Mouse (Mus musculus) megakaryocyte, embryonic 14.5 days (primary cell): ENCODE data around the gene Limd1. TPM values are rescaled to one million over a fixed set of nuclear protein-coding genes. Genes with fewer than 3 reads are reported as not detected.
A peak's percentile ranks its signal among the peaks of the same experiment; 100 is the strongest.

Experiments used
- H3K27me3 ChIP-seq: replicated peaks from 2 replicates; pipeline ENCODE3; 2012; ENCODE audit warnings: inconsistent platforms
- H3K36me3 ChIP-seq: replicated peaks from 2 replicates; pipeline ENCODE3; 2012; ENCODE audit warnings: low read length, inconsistent platforms, mixed read lengths
- H3K4me1 ChIP-seq: 2 replicates; pipeline ENCODE4 v1.6.1; 2012; ENCODE audit warnings: inconsistent platforms
- H3K4me3 ChIP-seq: replicated peaks from 2 replicates; pipeline ENCODE3; 2012; ENCODE audit warnings: moderate library complexity, mild to moderate bottlenecking, inconsistent platforms
- H3K9me3 ChIP-seq: 2 replicates; pipeline ENCODE4 v1.6.1; 2012; ENCODE audit warnings: inconsistent platforms
- FLI1 ChIP-seq: IDR thresholded peaks from 2 replicates; pipeline ENCODE4 v1.6.1; 2012; ENCODE audit warnings: low read length, inconsistent platforms, mixed read lengths
- GATA1 ChIP-seq: IDR thresholded peaks from 3 replicates; pipeline ENCODE4 v1.6.1; 2012; ENCODE audit warnings: mixed read lengths, low read length, inconsistent platforms, borderline replicate concordance
- polyA plus RNA-seq: library from polyadenylated mRNA; stranded (reverse); fragments of >175 nt; gene quantifications from 2 replicates; pipeline ENCODE4 v1.2.3, GENCODE M21; 2012; ENCODE audit warnings: low replicate concordance; ENCODE audit not compliant: insufficient read depth

Limd1 gene
- polyA plus RNA-seq, 1 experiment: 5.0 TPM

DNA sequence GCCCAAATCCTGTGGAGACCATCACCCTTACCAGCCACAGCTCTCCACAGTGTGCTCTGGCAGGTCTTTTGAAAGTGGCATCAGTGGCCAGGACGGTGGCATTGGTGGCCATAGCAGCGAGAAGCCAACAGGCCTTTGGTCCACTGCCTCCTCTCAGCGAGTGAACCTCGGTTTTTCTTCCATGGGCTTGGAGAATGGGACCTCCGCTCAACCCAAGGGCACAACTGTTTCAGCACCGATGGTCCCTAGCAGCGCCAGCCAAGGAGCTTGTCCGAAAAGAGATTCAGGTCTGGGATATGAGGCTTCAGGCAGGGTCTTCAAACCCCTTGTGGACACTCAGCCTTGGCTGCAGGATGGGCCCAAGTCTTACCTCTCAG is 1.4 kb downstream of the Limd1 start:
- Histone ChIP-seq H3K36me3 (peaks cover 54% of the 10 kb centered on the region), H3K4me3 (peak overlapping the region; percentile 94), H3K9me3 (no peaks in the 10 kb centered on the region), H3K4me1 (peaks cover 77% of the 10 kb centered on the region), H3K27me3 (no peaks in the 10 kb centered on the region)
- TF ChIP-seq GATA1: no peak
- TF ChIP-seq FLI1: no peak

DNA sequence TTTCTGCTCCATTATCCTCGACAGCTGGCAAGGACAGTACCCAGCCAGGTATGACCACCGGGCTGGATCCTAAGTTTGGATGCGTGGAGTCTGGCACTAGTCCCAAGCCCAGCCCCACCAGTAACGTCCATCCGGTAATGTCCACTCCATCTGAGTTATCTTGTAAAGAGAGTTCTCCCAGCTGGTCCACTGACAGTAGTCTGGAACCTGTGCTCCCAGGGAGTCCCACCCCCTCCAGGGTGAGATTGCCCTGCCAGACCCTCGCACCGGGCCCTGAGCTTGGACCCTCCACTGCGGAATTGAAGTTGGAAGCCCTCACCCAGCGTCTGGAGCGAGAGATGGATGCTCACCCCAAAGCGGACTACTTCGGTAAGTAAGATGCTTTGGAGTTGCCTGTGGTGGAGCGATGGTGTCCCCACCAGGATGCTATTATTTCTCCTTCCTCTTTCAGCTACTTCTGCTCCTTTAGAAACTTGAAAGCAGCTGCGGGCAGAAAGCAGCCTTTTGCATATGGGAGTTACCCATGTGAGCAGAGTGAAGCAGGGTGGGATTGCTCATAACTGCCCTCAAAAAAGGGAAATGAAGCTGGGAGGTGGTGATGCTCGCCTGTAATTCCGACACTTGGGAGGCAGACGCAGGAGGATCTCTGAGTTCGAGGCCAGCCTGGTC is 1.9 kb downstream of the Limd1 start:
- TF ChIP-seq GATA1 (no peak), FLI1 (no peak)
- no peaks in the 10 kb centered on the region for H3K27me3 ChIP-seq
- H3K36me3 ChIP-seq: peaks cover 57% of the 10 kb centered on the region
- peak overlapping the region; percentile 94 for H3K4me3 ChIP-seq
- H3K9me3 ChIP-seq: no peaks in the 10 kb centered on the region
- peaks cover 76% of the 10 kb centered on the region for H3K4me1 ChIP-seq

DNA sequence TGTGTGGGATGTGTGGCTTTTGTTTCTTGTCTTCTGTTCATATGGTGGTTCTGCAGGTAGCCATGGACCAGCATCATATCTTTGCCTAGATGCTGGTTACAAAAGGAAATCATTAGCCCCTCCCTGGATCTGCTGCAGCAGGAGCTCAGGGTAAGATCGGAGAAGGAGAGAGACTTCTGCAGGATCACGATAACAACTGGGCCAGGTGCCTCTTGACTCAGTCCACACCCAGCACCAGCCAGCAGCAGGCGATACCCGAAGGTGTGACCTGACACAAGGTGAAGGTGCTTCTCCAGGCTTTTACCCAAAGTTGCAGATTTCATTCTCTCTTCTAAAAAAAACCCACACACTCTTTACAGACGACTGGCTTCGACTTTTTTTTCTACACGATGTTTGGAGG is 2.6 kb downstream of the Limd1 start:
- Histone ChIP-seq H3K9me3 (no peaks in the 10 kb centered on the region), H3K36me3 (peaks cover 64% of the 10 kb centered on the region), H3K27me3 (no peaks in the 10 kb centered on the region), H3K4me1 (peaks cover 78% of the 10 kb centered on the region), H3K4me3 (peak overlapping the region; percentile 18)
- TF ChIP-seq GATA1: no peak
- no peak for TF ChIP-seq FLI1

DNA sequence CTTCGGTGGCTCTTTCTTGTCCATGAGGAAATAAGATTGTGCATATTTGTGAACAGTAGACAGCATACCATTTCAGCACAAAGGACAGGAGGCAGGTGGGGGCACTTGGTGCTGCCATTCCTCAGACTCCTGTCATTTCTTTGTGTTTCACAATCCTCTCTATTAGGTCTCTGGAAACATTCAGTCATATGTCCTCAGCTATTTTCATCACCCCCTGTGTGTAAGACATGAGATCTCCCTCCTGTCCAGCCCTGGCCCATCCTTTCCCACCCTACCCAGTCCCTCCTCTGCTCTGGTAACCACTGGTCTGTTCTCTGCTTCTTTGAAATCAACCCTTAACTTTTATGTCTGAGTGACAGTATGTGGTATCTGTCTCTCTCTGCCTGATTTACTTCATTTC is 5.1 kb downstream of the Limd1 start:
- peaks cover 87% of the 10 kb centered on the region for H3K4me1 ChIP-seq
- no peaks in the 10 kb centered on the region for H3K9me3 ChIP-seq
- H3K36me3 ChIP-seq: peaks cover 84% of the 10 kb centered on the region
- H3K27me3 ChIP-seq: no peaks in the 10 kb centered on the region
- no peak for TF ChIP-seq GATA1
- TF ChIP-seq FLI1: no peak
- H3K4me3 ChIP-seq: no peak overlapping the region

DNA sequence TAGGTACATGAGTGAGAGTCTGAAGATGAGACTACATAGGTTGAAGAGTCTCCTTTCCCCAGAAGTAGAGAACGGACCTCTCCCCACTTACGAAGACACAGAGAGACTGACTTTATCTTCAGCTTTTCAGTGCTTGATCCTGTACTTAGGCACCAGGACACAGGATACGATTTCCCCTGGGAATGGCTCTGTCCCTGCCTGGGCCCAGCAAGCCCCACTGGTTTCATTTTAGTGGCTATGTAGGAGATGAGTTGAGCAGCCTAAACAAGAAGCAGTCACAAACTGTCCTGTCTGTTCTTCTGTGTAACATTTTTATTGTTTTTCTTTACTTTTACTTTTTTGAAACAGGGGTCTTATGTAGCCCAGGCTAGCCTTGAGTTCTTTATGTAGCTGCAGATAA is 6.3 kb downstream of the Limd1 start:
- TF ChIP-seq FLI1: no peak
- TF ChIP-seq GATA1: no peak
- Histone ChIP-seq H3K4me1 (peaks cover 90% of the 10 kb centered on the region), H3K9me3 (no peaks in the 10 kb centered on the region), H3K4me3 (no peak overlapping the region), H3K36me3 (peaks cover 87% of the 10 kb centered on the region), H3K27me3 (no peaks in the 10 kb centered on the region)

DNA sequence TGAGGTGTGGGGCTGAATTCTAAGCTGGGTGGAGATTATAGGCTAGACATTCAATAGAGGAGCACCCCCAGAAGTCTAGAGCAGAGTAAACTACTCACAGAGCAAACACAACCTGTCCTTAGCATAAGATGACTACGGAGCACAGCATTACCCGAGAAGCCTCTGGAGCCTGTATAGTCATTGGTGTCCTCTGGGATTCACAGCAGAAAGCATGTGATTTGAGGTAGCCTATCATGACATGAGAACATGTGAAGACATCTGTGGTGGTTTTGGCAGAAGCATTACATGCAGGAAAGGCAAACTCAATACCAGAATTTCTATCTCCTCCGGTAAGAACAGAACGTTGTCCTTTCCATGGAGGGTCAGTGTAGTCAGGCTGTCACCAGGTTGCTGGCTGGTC is 7.1 kb downstream of the Limd1 start:
- peaks cover 81% of the 10 kb centered on the region for H3K36me3 ChIP-seq
- TF ChIP-seq GATA1 (no peak), FLI1 (no peak)
- H3K4me3 ChIP-seq: no peak overlapping the region
- no peaks in the 10 kb centered on the region for H3K27me3 ChIP-seq
- H3K9me3 ChIP-seq: no peaks in the 10 kb centered on the region
- H3K4me1 ChIP-seq: peaks cover 90% of the 10 kb centered on the region

DNA sequence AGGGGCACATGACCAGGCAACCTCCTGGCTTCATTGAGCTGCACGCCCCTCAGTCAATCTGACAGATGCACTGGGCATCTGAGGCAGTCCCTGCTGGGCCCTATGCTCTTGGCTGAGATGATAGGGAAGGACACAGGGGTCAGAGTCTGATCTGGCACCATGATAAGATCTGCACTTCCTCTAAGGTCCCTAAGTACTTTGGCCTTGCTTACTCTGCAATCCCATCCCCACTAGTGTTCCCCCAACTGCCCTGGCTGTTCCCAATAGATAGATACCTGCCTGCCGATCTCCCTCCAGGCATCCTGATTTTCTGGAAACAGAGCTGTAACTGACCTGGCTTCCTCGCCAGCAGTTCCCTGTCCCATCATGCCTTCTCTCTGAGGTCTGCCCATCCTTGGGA is 8.1 kb downstream of the Limd1 start:
- Histone ChIP-seq H3K27me3 (no peaks in the 10 kb centered on the region), H3K36me3 (peaks cover 71% of the 10 kb centered on the region), H3K4me3 (peak overlapping the region; percentile 21), H3K4me1 (peaks cover 90% of the 10 kb centered on the region), H3K9me3 (no peaks in the 10 kb centered on the region)
- TF ChIP-seq GATA1 (no peak), FLI1 (no peak)

DNA sequence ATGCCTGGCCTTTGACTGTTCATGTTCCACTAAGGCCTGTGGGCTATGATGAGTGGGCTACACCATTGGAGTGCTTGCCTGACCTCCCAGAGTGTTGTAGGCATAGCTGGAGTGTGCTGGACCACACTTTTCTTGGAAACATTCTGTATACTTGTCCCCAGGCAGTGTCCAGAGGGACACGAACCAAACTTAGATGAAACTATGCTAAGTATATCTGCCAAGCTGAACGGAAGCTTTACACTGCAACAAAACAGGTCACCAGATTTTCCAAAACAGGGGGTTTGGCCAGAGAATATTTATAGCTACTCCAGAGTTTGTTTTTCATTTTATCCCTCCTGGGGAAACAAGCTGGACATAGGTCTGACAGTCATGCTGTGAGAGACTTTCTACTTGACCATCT is 10.6 kb downstream of the Limd1 start:
- Histone ChIP-seq H3K9me3 (no peaks in the 10 kb centered on the region), H3K4me1 (peaks cover 90% of the 10 kb centered on the region), H3K4me3 (no peak overlapping the region), H3K36me3 (peaks cover 60% of the 10 kb centered on the region), H3K27me3 (no peaks in the 10 kb centered on the region)
- TF ChIP-seq GATA1 (no peak), FLI1 (no peak)

DNA sequence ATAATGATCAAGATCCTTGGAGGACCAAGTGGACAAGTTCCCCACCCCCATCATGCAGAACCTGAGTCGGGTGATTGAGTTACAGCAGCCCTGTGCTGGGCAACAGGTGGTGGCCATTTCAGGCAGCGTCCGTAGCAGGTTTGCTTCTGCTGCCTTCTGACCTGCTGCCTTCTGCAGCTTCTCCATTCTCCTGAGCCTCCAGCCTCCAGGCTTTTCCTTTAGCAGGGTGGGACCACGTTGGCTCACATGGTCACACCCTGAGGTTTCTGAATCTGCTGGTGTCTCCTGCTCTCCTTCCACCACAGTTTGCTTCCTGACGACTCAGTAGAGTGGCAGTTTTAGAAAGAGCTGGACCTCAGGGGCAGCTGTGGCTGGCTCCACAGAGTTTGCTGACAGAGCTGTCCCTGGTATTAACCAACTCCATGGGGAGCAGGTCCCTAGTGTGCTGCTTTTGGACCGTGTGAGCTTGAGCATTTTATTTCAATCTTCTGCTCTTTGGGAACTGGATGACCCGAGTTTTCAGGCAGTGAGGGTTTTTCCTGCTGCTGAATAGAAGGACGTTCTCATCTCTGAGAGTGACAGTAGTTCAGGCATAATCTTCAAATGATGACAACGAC is 11.3 kb downstream of the Limd1 start:
- Histone ChIP-seq H3K4me1 (peaks cover 85% of the 10 kb centered on the region), H3K9me3 (no peaks in the 10 kb centered on the region), H3K4me3 (peak overlapping the region; percentile 57), H3K36me3 (peaks cover 54% of the 10 kb centered on the region), H3K27me3 (no peaks in the 10 kb centered on the region)
- no peak for TF ChIP-seq GATA1
- no peak for TF ChIP-seq FLI1

DNA sequence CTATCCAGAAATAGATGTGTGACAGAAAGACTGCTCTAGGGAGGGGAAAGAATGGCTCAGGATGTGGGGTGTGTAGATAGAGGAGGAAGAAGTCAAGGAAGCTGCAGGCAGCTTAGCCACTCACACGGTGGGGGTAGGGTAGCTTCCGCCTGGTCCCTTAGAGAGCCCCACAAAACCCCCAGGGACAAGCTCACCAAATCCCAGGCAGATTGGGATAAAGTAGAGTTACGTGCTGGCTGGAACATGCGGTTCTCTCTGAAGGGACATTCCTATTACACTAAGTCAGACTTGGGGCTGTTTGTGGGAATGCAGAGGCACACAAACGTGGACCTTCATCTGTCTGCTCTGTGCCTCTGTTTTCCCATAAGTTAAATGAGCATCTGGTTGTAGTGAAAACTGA is 12.4 kb downstream of the Limd1 start:
- H3K4me1 ChIP-seq: peaks cover 80% of the 10 kb centered on the region
- H3K36me3 ChIP-seq: peaks cover 45% of the 10 kb centered on the region

More for the DNA sequence above, 12.4 kb downstream of the Limd1 start:
- no peak for TF ChIP-seq GATA1
- no peak for TF ChIP-seq FLI1
- Histone ChIP-seq H3K27me3 (no peaks in the 10 kb centered on the region), H3K4me3 (no peak overlapping the region), H3K9me3 (no peaks in the 10 kb centered on the region)
